Mouse (Mus musculus): ENCODE results near the gene Fbxo28. TPM values are rescaled to one million over a fixed set of nuclear protein-coding genes. Genes with fewer than 3 reads are reported as not detected.

Fbxo28 gene
- polyA plus RNA-seq, 1 experiment from 2014 or later, result 27.3 TPM

- Histone ChIP-seq H3K36me3 (ENCODE audit: control insufficient read depth, insufficient read depth, low read length) (no peaks in the 10 kb centered on the region), H3K9ac (ENCODE audit: low read depth, low read length) (no peak overlapping the region), H3K27ac (ENCODE audit: low read depth, low read length) (no peak overlapping the region), H3K4me1 (ENCODE audit: control insufficient read depth, insufficient read depth, low read length) (no peaks in the 10 kb centered on the region), H3K27me3 (ENCODE audit: control insufficient read depth, insufficient read depth, low read length) (no peaks in the 10 kb centered on the region), H3K4me3 (ENCODE audit: low read length) (no peak overlapping the region), H3K9me3 (ENCODE audit: control insufficient read depth, low read length) (no peaks in the 10 kb centered on the region), H3K4me2 (replicated peaks; ENCODE audit: low read depth, low read length) (no peak overlapping the region)
- 87% methylated on average over 11 of the region's 11 CpGs for WGBS
- no peak for ATAC-seq (ENCODE audit: low FRiP score, low TSS enrichment)
These were observed 13.2 kb upstream of the Fbxo28 start for GRCm38 (mm10) chr1:182354504-182355147.

DNA sequence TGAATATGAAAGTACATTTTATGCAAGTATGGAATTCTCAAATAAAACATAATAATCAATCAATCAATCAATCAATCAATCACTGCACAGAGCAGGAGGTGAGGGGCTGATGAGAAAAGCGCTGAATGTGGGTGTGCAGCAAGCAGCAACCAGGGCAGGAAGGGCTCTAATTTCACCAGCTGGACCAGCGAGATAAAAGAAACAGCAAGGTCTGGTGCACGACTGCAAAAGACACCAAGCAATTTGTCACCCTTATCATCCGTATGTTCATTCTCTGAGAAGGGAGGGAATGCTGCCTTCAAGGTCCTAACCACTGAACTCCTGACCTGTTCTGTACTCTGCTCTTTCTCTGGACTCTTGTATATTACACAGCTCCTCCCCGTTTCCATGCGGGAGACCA, 8.1 kb upstream of the Fbxo28 start:
- no peak overlapping the region for H3K4me2 ChIP-seq (replicated peaks; ENCODE audit: low read depth, low read length)
- H3K27ac ChIP-seq (ENCODE audit: low read depth, low read length), result no peak overlapping the region
- ATAC-seq (ENCODE audit: low FRiP score, low TSS enrichment), result no peak
- WGBS, result 60% methylated on average over 6 of the region's 6 CpGs
- H3K27me3 ChIP-seq (ENCODE audit: control insufficient read depth, insufficient read depth, low read length), result no peaks in the 10 kb centered on the region
- H3K4me3 ChIP-seq (ENCODE audit: low read length), result no peak overlapping the region
- no peaks in the 10 kb centered on the region for H3K4me1 ChIP-seq (ENCODE audit: control insufficient read depth, insufficient read depth, low read length)
- no peaks in the 10 kb centered on the region for H3K36me3 ChIP-seq (ENCODE audit: control insufficient read depth, insufficient read depth, low read length)
- no peak overlapping the region for H3K9ac ChIP-seq (ENCODE audit: low read depth, low read length)
- peaks cover 6% of the 10 kb centered on the region; the same call in 1 of the 2 replicates for H3K9me3 ChIP-seq (ENCODE audit: control insufficient read depth, low read length)

DNA sequence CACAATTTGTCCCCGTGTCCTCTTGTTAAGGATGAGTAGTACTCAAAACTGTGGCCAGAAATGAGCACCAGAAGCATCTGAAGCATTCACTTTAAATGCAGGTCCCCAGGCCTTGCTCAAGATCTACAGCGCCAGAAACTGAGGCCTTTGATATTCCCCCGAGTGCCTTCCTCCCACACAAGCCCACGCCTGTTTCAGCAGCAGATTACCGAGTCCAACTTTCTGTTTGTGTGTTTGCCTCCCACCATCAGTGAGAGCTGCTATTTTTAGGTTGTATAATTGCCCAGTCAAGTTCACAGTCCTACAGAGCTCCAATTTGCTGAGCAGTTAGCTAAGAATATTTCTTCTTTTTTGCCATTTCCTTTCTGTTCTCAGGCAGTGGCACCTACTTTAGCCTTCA, 5.1 kb upstream of the Fbxo28 start:
- Histone ChIP-seq H3K4me1 (ENCODE audit: control insufficient read depth, insufficient read depth, low read length) (no peaks in the 10 kb centered on the region), H3K36me3 (ENCODE audit: control insufficient read depth, insufficient read depth, low read length) (no peaks in the 10 kb centered on the region), H3K9ac (ENCODE audit: low read depth, low read length) (no peak overlapping the region), H3K9me3 (ENCODE audit: control insufficient read depth, low read length) (peaks cover 6% of the 10 kb centered on the region; the same call in 1 of the 2 replicates), H3K27me3 (ENCODE audit: control insufficient read depth, insufficient read depth, low read length) (no peaks in the 10 kb centered on the region), H3K4me2 (replicated peaks; ENCODE audit: low read depth, low read length) (no peak overlapping the region), H3K27ac (ENCODE audit: low read depth, low read length) (no peak overlapping the region), H3K4me3 (ENCODE audit: low read length) (no peak overlapping the region)
- no peak for ATAC-seq (ENCODE audit: low FRiP score, low TSS enrichment)
- 42% methylated on average over 5 of the region's 5 CpGs for WGBS

DNA sequence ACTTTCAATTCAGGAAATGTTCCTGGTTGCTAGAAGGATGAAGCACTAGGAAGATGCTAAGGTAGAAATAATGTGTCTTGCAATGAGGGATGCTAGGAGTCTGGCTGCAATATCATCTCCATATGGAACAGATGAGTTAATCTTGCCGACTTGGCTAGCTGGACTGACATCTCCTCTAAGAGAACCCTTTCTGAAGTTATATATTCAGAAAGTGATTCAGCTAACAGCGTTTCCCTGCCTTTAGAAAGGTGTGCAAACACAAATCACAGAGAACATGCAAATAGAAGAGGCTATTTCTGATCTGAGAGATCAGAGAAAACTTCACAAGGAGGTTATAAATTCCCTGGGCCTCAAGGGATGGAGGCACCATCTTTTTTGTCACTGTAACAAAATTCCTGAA, 4.4 kb upstream of the Fbxo28 start:
- Histone ChIP-seq H3K4me1 (ENCODE audit: control insufficient read depth, insufficient read depth, low read length) (no peaks in the 10 kb centered on the region), H3K9ac (ENCODE audit: low read depth, low read length) (no peak overlapping the region), H3K9me3 (ENCODE audit: control insufficient read depth, low read length) (peaks cover 6% of the 10 kb centered on the region; the same call in 1 of the 2 replicates), H3K4me3 (ENCODE audit: low read length) (no peak overlapping the region), H3K27ac (ENCODE audit: low read depth, low read length) (no peak overlapping the region), H3K27me3 (ENCODE audit: control insufficient read depth, insufficient read depth, low read length) (no peaks in the 10 kb centered on the region), H3K36me3 (ENCODE audit: control insufficient read depth, insufficient read depth, low read length) (no peaks in the 10 kb centered on the region), H3K4me2 (replicated peaks; ENCODE audit: low read depth, low read length) (no peak overlapping the region)
- 72% methylated on average over 2 of the region's 2 CpGs for WGBS
- ATAC-seq (ENCODE audit: low FRiP score, low TSS enrichment), result no peak

GRCm38 (mm10) chr1:182341993-182342392, 564 bp upstream of the Fbxo28 start:
- Histone ChIP-seq H3K9ac (ENCODE audit: low read depth, low read length) (peak overlapping the region; percentile 98; the same call in 1 of the 2 replicates), H3K4me3 (ENCODE audit: low read length) (peak overlapping the region; percentile 100), H3K4me2 (replicated peaks; ENCODE audit: low read depth, low read length) (peak overlapping the region; percentile 63), H3K9me3 (ENCODE audit: control insufficient read depth, low read length) (no peaks in the 10 kb centered on the region), H3K36me3 (ENCODE audit: control insufficient read depth, insufficient read depth, low read length) (no peaks in the 10 kb centered on the region), H3K27me3 (ENCODE audit: control insufficient read depth, insufficient read depth, low read length) (no peaks in the 10 kb centered on the region), H3K4me1 (ENCODE audit: control insufficient read depth, insufficient read depth, low read length) (peaks cover 19% of the 10 kb centered on the region), H3K27ac (ENCODE audit: low read depth, low read length) (no peak overlapping the region)
- no peak for ATAC-seq (ENCODE audit: low FRiP score, low TSS enrichment)
- 34% methylated on average over 6 of the region's 6 CpGs for WGBS

GRCm38 (mm10) chr1:182340281-182340680, 1.1 kb downstream of the Fbxo28 start:
- no peak for ATAC-seq (ENCODE audit: low FRiP score, low TSS enrichment)
- WGBS, result 37% methylated on average over 7 of the region's 7 CpGs
- no peak overlapping the region for H3K27ac ChIP-seq (ENCODE audit: low read depth, low read length)

GRCm38 (mm10) chr1:182338961-182339565, 2.4 kb downstream of the Fbxo28 start:
- Histone ChIP-seq H3K9ac (ENCODE audit: low read depth, low read length) (no peak overlapping the region), H3K4me1 (ENCODE audit: control insufficient read depth, insufficient read depth, low read length) (peaks cover 19% of the 10 kb centered on the region), H3K27ac (ENCODE audit: low read depth, low read length) (no peak overlapping the region), H3K9me3 (ENCODE audit: control insufficient read depth, low read length) (no peaks in the 10 kb centered on the region), H3K4me3 (ENCODE audit: low read length) (no peak overlapping the region), H3K36me3 (ENCODE audit: control insufficient read depth, insufficient read depth, low read length) (no peaks in the 10 kb centered on the region), H3K4me2 (replicated peaks; ENCODE audit: low read depth, low read length) (no peak overlapping the region), H3K27me3 (ENCODE audit: control insufficient read depth, insufficient read depth, low read length) (no peaks in the 10 kb centered on the region)
- WGBS, result 85% methylated on average over 7 of the region's 7 CpGs
- no peak for ATAC-seq (ENCODE audit: low FRiP score, low TSS enrichment)

More at GRCm38 (mm10) chr1:182340281-182340680, 1.1 kb downstream of the Fbxo28 start:
- no peaks in the 10 kb centered on the region for H3K36me3 ChIP-seq (ENCODE audit: control insufficient read depth, insufficient read depth, low read length)
- H3K9ac ChIP-seq (ENCODE audit: low read depth, low read length), result peak overlapping the region; percentile 98; the same call in 1 of the 2 replicates
- H3K9me3 ChIP-seq (ENCODE audit: control insufficient read depth, low read length), result no peaks in the 10 kb centered on the region
- H3K4me3 ChIP-seq (ENCODE audit: low read length), result peak overlapping the region; percentile 100
- H3K4me1 ChIP-seq (ENCODE audit: control insufficient read depth, insufficient read depth, low read length), result peaks cover 19% of the 10 kb centered on the region
- H3K27me3 ChIP-seq (ENCODE audit: control insufficient read depth, insufficient read depth, low read length), result no peaks in the 10 kb centered on the region
- H3K4me2 ChIP-seq (replicated peaks; ENCODE audit: low read depth, low read length), result peak overlapping the region; percentile 92

DNA sequence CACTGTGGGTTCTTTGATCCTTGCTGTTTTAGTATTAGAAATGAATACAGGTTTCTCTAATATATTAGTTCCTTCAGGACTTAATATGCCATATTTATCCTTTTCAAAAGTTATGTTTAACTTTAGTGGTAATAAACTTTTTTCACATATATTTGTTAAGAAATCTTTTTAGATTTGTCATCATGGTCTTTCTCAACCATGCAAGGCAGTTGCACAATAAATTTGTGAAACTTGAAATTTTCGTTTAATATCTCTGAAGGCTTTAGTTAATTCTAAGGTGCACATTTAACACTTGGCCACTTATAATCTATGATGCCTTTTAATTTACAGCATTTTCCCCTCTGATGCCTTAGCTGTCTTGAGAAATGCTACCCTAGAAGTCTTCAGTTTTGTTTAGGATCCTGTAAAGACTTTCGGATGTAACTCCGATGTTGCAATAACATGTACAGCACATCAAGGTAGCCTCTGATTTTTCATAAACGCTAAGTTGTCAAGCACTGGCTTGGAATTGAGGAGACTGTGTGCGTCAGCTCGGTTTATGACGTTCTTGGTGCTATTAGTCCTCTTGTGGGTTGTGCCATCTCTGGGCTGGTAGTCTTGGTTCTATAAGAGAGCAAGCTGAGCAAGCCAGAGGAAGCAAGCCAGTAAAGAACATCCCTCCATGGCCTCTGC, 7.5 kb downstream of the Fbxo28 start:
- H3K9me3 ChIP-seq (ENCODE audit: control insufficient read depth, low read length), result no peaks in the 10 kb centered on the region
- WGBS, result 91% methylated on average over 7 of the region's 7 CpGs
- ATAC-seq (ENCODE audit: low FRiP score, low TSS enrichment), result no peak
- no peak overlapping the region for H3K9ac ChIP-seq (ENCODE audit: low read depth, low read length)
- H3K4me2 ChIP-seq (replicated peaks; ENCODE audit: low read depth, low read length), result no peak overlapping the region
- no peak overlapping the region for H3K4me3 ChIP-seq (ENCODE audit: low read length)
- H3K4me1 ChIP-seq (ENCODE audit: control insufficient read depth, insufficient read depth, low read length), result peaks cover 3% of the 10 kb centered on the region; the same call in 1 of the 2 replicates
- peaks cover 11% of the 10 kb centered on the region; the same call in 1 of the 2 replicates for H3K36me3 ChIP-seq (ENCODE audit: control insufficient read depth, insufficient read depth, low read length)
- no peaks in the 10 kb centered on the region for H3K27me3 ChIP-seq (ENCODE audit: control insufficient read depth, insufficient read depth, low read length)
- H3K27ac ChIP-seq (ENCODE audit: low read depth, low read length), result no peak overlapping the region
